In the genomic region with DNA sequence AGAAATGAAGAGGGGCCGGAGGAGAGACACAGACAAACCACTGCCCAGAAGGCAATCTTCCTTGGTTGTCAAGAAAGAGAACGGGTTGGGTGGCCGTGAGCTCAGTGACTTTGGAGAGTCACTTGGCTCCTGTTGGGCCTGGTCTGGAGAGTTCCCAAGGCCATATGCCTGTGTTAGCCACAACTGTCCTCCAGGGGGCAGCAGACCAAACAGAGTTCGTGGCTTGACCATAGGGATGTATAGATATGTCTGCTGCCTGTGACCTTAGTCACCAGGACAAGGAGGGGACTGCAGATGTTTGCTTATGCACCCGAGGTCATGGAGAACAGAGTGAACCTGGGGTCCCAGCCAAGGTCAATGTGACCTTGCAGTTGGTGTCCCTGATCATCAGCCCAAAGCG, we compare ENCODE assay signal across 8 mouse cellular contexts.
DNase-seq lines count a peak whose midpoint lies in the region; ATAC-seq and TF ChIP-seq lines count a peak whose summit lies in the region.

No protein-coding gene starts in this region.

- H3K9me3 ChIP-seq in heart, embryonic 12.5 days (replicated peaks): no peaks in the 10 kb centered on the region
- no peaks in the 10 kb centered on the region for H3K9me3 ChIP-seq in limb, embryonic 14.5 days (ENCODE audit: control insufficient read depth, low read length)

- no peak for ATAC-seq in heart, embryonic 12.5 days (ENCODE audit: insufficient number of reproducible peaks, low FRiP score)
- ATAC-seq in limb, embryonic 14.5 days (ENCODE audit: low FRiP score, low read depth): no peak

- peaks cover 41% of the 10 kb centered on the region for H3K4me1 ChIP-seq in heart, embryonic 12.5 days (replicated peaks)
- H3K4me1 ChIP-seq in limb, embryonic 14.5 days (ENCODE audit: control insufficient read depth, insufficient read depth, low read length): peaks cover 16% of the 10 kb centered on the region

- no peaks in the 10 kb centered on the region for H3K36me3 ChIP-seq in heart, embryonic 12.5 days
- H3K36me3 ChIP-seq in limb, embryonic 14.5 days (ENCODE audit: control insufficient read depth, insufficient read depth, low read length): no peaks in the 10 kb centered on the region

- H3K9ac ChIP-seq in heart, embryonic 12.5 days: no peak overlapping the region
- no peak overlapping the region for H3K9ac ChIP-seq in limb, embryonic 14.5 days (ENCODE audit: low read depth, low read length, severe bottlenecking)

- no peak overlapping the region for H3K27ac ChIP-seq in heart, embryonic 12.5 days (ENCODE audit: poor library complexity, severe bottlenecking)
- no peak overlapping the region for H3K27ac ChIP-seq in limb, embryonic 14.5 days (replicated peaks; ENCODE audit: low read depth, low read length)

- 46% methylated on average over 6 of the region's 6 CpGs for WGBS in heart, embryonic 12.5 days
- WGBS in limb, embryonic 14.5 days: 50% methylated on average over 6 of the region's 6 CpGs

- H3K27me3 ChIP-seq in heart, embryonic 12.5 days (replicated peaks): no peaks in the 10 kb centered on the region
- H3K27me3 ChIP-seq in limb, embryonic 14.5 days (ENCODE audit: control insufficient read depth, insufficient read depth, low read length): no peaks in the 10 kb centered on the region

- H3K4me2 ChIP-seq in heart, embryonic 12.5 days: no peak overlapping the region
- no peak overlapping the region for H3K4me2 ChIP-seq in limb, embryonic 14.5 days (replicated peaks; ENCODE audit: low read depth, low read length, severe bottlenecking)

- peak; percentile 28 to 71 for DNase-seq in heart, adult 18-20 months
- peak; percentile 67 for DNase-seq in 416B (ENCODE audit: low read depth)
- DNase-seq in adrenal gland, postnatal 10 days: peak; percentile 83
- DNase-seq in embryo, embryonic 11 days: peak; percentile 84
- peak; percentile 57 for DNase-seq in limb, embryonic 14.5 days (ENCODE audit: low spot score)
- peak; percentile 89 for DNase-seq in retina, embryonic 14.5 days (ENCODE audit: low spot score)
- DNase-seq in left cerebral cortex, adult 8-10 months (ENCODE audit: low spot score in 2 of 2): no peak

- TF ChIP-seq POLR2A in limb, embryonic 14.5 days (IDR thresholded peaks at IDR 0.05; ENCODE audit: borderline replicate concordance, extremely low read depth, insufficient read depth, insufficient read length): no peak

- no peak overlapping the region for H3K4me3 ChIP-seq in heart, embryonic 12.5 days
- no peak overlapping the region for H3K4me3 ChIP-seq in limb, embryonic 14.5 days (replicated peaks; ENCODE audit: low read length)

Comparison
In these comparisons a context has a peak if more than half of its experiments do, and no peak if none do; other contexts are left out.
1. DNase-seq: peak in heart, adult 18-20 months (2 of 2), 416B (single experiment), adrenal gland, postnatal 10 days (single experiment), embryo, embryonic 11 days (single experiment), limb, embryonic 14.5 days (single experiment) and retina, embryonic 14.5 days (single experiment); none in left cerebral cortex, adult 8-10 months (0 of 2).